Mouse (Mus musculus) induced T-regulatory cell, adult 2 months (primary cell): ENCODE data around the gene Tpp2.
A peak's percentile ranks its signal among the peaks of the same experiment; 100 is the strongest.
"Not testable (repeated sequence)": the region's sequence is repeated elsewhere in the genome, so short reads cannot be mapped to it uniquely, and the experiment has no call there.

Experiments
- DNase-seq: peaks from one replicate; pipeline ENCODE4 v3.0.0-alpha.2; 2012; ENCODE audit warnings: low read depth

The Tpp2 gene

GRCm38 (mm10) chr1:43933488-43934415, at the start of gene Tpp2:
TSS of gene Tpp2 (plus strand) at chr1:43933647.
- peak; percentile 98 for DNase-seq

GRCm38 (mm10) chr1:43888358-43888757, 45.1 kb upstream of the Tpp2 start:
- not testable (repeated sequence) for DNase-seq

- no peak for DNase-seq
Measured at GRCm38 (mm10) chr1:43895742-43896141, 37.7 kb upstream of the Tpp2 start.

DNA sequence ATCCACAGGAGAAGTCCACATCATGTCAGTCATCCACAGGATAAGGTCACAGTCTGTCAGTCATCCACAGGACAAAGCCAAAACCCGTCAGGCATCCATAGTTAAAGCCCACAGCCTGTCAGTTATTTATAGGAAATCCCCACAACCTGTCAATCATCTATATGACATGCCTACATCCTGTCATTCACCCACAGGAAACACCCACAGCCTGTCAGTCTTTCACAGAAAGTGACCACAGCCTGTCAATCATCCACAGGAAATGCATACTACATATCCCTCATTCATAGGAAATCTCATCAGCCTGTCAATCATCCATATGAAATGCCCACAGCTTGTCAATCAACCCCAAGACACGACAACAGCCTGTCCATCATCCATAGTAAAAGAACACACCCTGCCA, 36.3 kb upstream of the Tpp2 start:
- DNase-seq, result peak; percentile 87

DNA sequence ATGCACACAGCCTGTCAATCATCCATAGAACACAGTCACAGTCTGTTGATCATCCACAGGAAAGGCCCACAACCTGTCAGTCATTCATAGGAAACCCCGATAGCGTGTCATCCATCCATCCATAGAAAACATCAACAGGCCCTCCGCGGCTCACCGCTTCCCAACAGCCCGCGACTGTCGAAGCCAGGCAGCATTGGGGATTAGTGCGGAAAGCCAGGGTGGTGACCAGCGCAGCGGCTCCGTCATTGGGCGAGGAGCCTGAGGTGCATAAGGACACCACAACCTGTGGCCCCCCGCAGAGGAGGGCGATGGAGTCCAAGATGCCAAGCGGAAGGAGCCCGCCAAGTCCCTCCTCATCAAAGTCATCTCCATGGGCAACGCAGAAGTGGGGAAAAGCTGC, 35.5 kb upstream of the Tpp2 start:
- no peak for DNase-seq

- DNase-seq, result peak; percentile 87
Measured at GRCm38 (mm10) chr1:43898991-43899714, 34.3 kb upstream of the Tpp2 start.

DNA sequence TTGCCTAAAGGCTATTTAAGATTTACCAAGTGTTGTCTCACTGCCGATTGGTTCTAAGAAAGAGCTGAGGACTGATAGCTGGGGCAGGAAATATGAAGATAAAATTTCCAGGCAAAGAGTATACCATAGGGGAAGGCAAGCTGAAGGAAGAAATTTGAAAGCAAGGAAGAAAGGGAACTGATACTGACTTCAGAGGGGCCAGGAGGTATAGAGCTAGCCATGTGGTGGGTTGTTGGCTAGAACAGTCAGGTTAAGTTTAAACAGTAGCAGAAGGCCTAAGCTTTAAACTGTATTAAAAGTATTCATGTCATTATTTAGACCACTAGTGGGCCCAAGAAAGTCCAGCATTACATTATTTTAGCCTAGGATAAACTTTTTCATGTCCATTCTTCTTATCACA, 31.0 kb upstream of the Tpp2 start:
- no peak for DNase-seq

GRCm38 (mm10) chr1:43902855-43903254, 30.6 kb upstream of the Tpp2 start:
- DNase-seq, result peak; percentile 67

GRCm38 (mm10) chr1:43915428-43915827, 18.0 kb upstream of the Tpp2 start:
- DNase-seq, result no peak

- DNase-seq, result no peak
Measured at GRCm38 (mm10) chr1:43916854-43917253, 16.6 kb upstream of the Tpp2 start.

GRCm38 (mm10) chr1:43934416-43934810, 966 bp downstream of the Tpp2 start:
- DNase-seq, result peak; percentile 67

DNA sequence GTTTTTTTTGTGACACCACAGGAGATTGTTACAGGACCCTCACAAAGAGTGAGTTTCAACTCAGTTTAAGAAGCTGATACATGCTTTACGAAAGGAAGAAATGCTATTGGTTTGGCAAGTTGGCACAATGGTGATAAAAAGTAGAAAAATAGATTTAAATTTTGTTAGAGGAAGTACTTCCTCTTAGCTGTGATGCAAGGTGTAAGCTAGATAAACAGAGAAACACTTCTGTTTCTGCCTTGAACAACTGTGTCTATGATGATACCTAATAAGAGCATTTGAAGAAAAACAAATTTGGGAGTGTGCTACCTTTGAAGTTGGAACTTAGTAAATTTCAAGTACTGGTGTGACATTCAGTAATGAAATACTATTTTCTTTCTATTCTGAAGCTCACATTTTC, 5.9 kb downstream of the Tpp2 start:
- no peak for DNase-seq

- no peak for DNase-seq
Measured at GRCm38 (mm10) chr1:43941476-43942217, 8.2 kb downstream of the Tpp2 start.

DNA sequence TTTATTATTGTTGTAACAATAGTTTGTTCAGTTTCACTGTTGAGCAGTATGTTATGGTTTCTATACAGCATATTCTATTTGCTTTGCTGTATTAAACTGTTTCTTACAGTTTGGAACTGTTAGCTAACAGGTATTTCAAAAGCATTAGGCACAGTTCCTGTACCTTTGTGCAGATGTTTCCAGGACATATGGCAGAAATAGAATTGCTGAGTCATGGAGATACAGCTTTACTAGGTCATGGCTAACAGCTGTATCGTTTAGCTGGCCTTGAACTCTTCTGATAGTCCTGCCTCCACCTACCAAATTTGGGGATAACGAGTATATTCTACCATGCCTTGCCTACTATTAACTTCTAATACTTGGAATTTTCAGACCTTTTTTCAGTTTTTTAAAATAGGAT, 9.4 kb downstream of the Tpp2 start:
- DNase-seq, result no peak

DNA sequence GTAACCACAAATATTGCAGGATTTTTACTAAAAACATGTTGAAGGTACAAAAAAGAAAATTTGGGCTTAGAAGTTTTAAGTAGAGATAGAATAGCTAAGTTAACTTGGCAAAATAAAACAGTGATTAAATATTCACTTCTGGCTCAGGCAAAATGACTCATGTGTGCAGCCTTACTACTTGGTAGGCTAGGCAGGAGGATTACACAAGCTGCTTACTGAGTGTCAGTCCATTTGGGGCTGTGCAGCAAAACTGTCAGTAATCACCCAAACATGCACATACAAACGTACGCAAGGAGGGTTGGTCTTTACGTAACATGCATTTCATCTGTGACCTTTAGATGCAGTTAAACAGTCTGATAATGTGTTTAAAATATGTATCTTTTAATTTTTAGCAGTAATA, 20.2 kb downstream of the Tpp2 start:
- DNase-seq, result no peak

GRCm38 (mm10) chr1:43964381-43964780, 30.9 kb downstream of the Tpp2 start:
- DNase-seq, result no peak

DNA sequence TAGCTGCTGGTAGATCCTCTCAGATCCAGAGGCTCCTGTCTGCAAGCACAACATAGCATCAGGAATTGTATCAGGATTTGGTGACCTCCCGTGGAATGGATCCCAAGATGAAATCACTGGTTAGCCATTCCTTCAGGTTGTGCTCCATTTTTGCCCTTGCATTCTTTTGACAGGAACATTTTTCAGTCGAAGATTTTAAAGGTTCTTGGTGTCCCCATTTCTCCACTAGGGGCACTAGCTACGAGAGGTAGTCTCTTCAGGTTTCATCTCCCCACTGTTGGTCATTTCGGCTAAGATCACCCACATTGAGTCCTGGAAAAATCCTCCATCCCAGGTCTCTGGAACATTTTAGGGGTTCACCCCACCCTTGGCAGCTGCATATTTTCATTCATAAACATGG, 33.3 kb downstream of the Tpp2 start:
- DNase-seq, result peak; percentile 49

GRCm38 (mm10) chr1:43969361-43969760, 35.9 kb downstream of the Tpp2 start:
- DNase-seq, result no peak

- no peak for DNase-seq
Measured at GRCm38 (mm10) chr1:43971089-43971488, 37.6 kb downstream of the Tpp2 start.

DNA sequence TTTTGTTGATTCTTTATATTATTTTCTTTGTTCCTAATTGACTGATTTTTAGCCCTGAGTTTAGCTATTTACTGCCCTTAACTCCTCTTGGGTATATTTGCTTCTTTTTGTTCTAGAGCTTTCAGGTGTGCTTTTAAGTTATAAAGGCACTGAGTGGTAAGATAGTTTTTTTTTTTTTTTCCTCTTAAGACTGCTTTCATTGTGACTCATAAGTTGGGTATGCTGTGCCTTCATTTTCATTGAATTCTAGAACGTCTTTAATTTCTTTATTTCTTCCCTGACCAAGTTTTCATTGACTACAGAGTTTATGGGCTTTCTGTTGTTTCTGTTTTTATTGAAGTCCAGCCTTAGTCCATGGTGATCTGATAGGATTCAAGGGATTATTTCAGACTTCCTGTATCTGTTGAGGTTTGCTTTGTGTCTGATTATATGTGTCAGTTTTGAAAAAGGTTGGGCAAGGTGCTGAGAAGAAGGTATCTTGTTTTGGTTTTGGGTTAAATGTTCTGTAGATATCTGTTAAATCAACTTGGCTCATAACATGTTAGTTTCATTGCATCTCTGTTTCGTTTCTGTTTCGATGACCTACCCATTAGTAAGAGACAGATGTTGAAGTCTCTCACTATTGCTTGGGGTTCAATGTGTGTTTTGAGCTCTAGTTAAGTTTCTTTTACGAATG, 63.6 kb downstream of the Tpp2 start:
- peak; percentile 69 for DNase-seq

DNA sequence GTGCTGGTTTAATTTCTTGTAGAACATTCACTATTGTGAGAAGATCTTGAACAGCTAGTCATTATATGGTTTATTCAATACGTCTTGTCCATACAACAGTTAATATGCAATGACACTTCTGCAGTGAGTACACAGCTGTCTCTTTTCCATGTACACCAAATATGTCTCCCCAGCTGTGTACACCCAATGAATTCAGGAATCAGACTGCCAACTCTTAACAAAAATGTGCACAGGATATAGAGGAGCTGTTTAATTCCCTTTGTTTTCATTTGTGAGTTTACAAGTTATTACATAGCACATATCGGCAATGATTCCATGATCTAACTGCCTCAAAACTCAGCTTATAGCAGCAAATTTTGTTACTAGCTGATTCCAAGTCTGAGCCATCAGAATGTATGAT, 71.1 kb downstream of the Tpp2 start:
- no peak for DNase-seq

DNA sequence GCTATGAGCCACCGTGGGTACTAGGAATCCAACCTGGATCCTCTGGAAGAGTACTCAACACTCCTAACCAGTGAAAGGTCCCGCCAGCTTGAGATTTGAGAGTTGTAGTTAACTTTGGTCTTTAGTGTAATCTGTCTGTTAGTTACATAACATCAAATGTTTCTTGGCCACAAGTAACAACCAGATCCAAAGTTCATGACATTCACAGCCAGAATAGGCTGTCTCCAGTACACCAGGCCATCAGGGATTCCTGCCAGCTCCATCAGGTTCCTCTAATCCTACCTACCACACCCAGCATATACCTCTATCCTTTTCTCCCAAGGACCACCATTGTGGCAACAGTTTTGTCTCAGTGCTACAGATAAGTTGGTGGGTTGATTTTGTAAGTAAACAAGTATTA, 82.1 kb downstream of the Tpp2 start:
- DNase-seq, result no peak
